Mouse (Mus musculus): Measurements from ENCODE around the gene Ankrd42.
A peak's percentile ranks its signal among the peaks of the same experiment; 100 is the strongest.

Gene Ankrd42

DNA sequence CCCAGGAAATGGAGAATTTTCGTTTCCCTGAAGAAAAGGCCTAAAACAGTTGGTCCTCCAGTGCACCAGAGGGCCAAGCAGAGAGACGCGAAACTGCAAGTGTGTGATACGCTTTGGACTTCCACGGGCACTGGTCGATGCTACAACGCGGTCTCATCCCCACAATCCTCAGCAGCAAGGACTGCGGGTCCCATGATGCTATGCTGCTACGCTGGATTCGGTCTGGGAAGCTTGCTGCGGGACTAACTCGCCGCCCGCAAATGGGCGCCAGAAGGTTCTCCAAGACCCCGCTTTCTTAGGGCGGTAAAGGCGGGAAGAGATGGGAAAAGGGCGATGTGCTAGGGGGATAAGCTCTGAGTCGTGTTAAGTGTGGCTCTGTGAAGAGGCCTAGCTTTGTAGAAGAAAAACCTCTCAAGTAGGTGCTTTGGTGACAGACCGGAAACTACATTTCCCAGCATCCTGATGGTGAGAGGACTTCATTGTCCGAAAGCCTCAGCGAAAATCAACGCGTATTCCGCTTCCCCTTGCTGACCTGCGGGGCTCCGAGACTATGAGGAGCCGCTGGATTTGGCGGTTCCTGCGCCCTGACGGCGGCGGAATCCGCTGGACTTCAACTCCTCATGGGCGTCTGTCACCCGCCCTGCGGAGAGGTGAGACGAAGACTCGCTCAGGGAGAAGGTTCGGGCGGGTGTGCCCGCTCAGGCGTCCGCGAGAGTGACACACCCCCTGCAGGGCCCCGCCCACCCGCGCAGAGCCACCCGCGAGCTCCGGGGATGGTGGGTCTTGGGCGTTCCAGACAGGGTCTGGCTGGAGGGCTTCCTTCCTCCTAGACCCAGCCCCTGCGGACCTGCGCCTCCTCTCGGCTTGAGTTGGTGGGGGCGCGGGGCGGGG, 75.7 kb downstream of the Ankrd42 start, which contains the start of gene Ccdc90b:
Ccdc90b (plus strand) TSS at position 164 of the 891 bp plus-strand sequence.
- DNase-seq = peak; percentile 91 to 94

DNA sequence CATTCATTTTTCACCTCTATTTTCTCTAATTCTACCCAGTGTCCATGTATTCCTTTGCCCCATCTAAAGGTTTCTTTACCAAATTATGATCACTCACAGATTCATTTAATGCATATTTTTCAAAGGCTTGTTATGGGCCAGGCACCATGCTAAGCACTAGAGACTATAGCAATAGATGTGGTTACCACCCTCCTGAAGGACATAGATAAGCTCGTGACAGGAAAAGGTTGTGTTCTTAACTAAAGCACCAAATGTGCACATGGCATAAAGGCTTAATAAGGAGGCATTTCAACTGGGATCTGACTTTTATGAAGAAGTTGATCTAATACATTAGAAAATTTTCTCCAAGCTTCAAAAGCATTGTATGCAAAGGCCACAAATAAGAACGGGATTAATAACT, 78.2 kb downstream of the Ankrd42 start:
- DNase-seq = no peak

DNA sequence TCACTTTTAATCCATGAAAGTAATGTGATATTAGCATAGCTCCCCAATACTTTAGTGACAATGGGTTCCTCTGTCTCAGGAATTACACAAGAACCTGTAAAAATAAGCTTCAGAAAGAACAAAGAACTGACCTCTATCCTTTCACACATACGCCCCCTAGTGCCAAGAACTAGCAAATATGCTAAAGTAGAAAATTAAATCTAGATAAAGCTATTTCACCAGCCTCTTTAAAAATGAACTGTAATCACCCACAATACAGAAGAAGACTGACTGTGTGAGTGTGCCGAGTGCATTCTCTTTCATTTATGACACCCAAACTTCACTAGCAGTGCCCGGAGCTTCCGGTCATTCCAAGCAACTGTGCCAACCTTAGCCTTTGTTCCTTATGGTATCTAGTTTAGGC, 86.0 kb downstream of the Ankrd42 start:
- peak; percentile 47 to 49 for DNase-seq

DNA sequence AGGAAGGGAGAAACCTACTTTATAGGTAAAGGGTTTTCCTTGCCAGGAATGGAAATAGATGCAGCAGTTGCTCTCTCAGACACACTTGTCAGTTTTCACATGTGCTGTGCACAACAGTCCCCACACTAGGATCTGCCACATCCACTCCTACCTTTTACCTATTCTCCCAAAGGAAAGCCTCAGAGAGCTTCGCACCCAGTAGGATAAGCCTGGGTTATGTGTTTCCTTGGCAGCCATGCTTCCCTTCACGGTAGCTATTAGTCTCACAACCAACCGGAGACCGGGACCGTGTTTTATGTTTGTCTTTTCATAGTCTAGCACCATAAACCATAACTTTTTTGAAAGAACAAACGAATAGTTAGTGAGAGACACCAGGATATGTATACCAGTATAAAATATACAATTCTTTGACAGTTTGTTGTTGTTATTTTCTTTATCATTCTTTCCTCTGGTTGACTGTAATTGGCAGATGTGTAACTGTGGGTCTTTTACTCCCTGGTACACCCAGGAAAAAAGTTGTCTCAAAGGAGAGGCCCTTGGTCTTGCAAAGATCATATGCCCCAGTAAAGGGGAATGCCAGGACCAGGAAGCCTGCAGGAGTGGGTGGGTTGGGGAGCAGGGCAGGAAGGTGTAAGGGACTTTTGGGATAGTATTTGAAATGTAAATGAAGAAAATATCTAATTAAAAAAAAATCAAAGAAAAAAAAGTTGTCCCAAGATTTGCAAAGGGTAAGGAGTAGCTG, 86.5 kb downstream of the Ankrd42 start:
- no peak for DNase-seq

DNA sequence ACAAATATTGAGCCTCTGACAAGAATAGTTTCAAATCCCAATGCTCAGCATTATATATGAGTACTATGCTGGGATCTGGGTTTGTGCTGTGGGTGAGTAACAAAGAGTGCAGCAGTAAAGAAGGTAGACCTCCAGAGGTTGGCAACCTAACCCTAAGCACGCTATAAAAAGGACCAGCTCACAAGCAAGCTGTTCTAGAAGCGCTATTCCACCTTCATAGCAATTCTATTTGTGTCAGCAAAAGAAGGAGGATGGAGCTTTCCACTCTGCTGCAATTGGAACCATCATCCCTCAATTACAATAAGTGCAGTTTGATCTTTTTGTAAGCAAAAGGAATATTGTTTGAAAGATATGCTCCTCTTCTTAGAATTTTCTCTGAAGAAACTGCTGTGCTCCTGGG, 90.2 kb downstream of the Ankrd42 start:
- DNase-seq = no peak

DNA sequence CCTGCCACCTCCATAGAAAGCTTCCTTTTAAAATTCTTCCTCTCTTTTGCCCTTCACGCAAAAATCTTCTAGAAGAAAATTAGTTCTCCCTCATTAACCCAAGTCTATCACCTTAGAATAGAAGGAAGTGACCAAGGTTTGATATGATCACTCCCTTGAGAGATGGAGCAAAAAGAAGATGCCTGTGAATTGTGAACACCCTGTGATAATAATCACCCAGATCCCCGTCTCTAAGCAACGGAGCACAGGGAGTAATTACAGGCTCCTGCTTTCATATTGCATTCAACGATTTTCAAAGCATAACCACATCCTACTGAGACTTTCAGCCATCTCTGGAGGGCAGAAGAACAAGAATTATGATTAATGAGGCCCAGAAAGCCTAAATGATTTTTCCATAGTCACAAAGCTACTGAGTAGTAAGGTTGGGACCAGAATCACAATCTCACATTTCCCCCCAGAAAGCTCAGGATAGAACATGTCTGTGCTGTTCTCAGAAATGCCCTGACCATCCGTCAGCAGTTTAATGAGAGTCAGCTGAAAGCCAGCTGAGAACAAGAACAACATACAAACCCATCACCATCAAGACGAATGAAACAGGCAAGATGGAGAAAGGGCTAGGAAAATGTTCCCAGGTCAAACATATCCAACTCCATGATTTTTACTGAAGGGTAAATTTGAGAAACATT, 104.4 kb downstream of the Ankrd42 start:
- no peak for DNase-seq
